Comparison of ENCODE assay signal across 8 mouse cellular contexts in the genomic region with DNA sequence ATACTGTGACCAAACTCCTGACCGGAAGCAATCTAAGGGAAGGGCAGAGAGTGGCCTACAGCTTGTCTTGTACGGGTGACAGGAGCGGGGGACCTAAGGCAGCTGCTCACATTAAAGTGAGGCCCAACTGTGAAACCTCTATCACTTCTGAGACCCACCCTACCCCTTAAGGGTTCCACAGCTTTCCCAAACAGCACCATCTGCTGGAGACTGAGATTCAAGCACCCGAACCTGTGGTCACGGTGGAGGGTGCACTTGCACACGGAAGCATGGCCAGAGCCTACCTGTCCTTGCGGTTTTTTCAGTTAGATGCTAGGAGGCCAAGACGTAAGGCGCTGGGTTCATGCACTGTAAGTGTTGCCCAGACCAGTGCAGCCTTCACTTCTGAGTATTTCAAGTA. TPM values are rescaled to one million over a fixed set of nuclear protein-coding genes. Genes with fewer than 3 reads are reported as not detected.
DNase-seq lines count a peak whose midpoint lies in the region; ATAC-seq lines count a peak whose summit lies in the region.

No protein-coding gene starts in this region.

- no peak overlapping the region for H3K4me3 ChIP-seq in neural tube, embryonic 15.5 days (replicated peaks)

- no peak overlapping the region for H3K4me2 ChIP-seq in neural tube, embryonic 15.5 days

- H3K27ac ChIP-seq in neural tube, embryonic 15.5 days (replicated peaks): no peak overlapping the region

- peaks cover 36% of the 10 kb centered on the region for H3K36me3 ChIP-seq in neural tube, embryonic 15.5 days

- H3K27me3 ChIP-seq in neural tube, embryonic 15.5 days (replicated peaks): no peaks in the 10 kb centered on the region

- DNase-seq in cerebellum, postnatal 10 days: peak; percentile 70 to 71
- no peak for DNase-seq in cerebellum, adult 9-10 months
- peak; percentile 20 to 49 for DNase-seq in left cerebral cortex, adult 18-20 months (ENCODE audit: low spot score in 2 of 2)
- no peak for DNase-seq in left cerebral cortex, adult 9 months (ENCODE audit: low spot score in 2 of 2)
- DNase-seq in R1 (ENCODE audit: low read depth, low spot score): peak; percentile 72
- peak; percentile 47 for DNase-seq in kidney, postnatal 14 days
- peak; percentile 56 for DNase-seq in retina, postnatal 1 day

- H3K9me3 ChIP-seq in neural tube, embryonic 15.5 days (replicated peaks): no peaks in the 10 kb centered on the region

- peaks cover 14% of the 10 kb centered on the region for H3K4me1 ChIP-seq in neural tube, embryonic 15.5 days

- 80% methylated on average over 9 of the region's 9 CpGs for WGBS in neural tube, embryonic 15.5 days

- no peak overlapping the region for H3K9ac ChIP-seq in neural tube, embryonic 15.5 days (replicated peaks)

- no peak for ATAC-seq in neural tube, embryonic 15.5 days (ENCODE audit: low FRiP score)

RNA-seq across cellular contexts. Expression of gene Mrln, which starts 18.3 kb away (rescaled TPM):
- not detected for total RNA-seq in left cerebral cortex, adult 18-20 months (2021)
- 2.0 and 4.4 TPM in 2 replicates for polyA plus RNA-seq in neural tube, embryonic 15.5 days (2015; fragmentation: Nextera tagmentation; extraction: Ambion mirVana)

RNA-seq across cellular contexts. Expression of gene Slc16a9, which starts 58.8 kb away (rescaled TPM):
- total RNA-seq in left cerebral cortex, adult 18-20 months (2021): 1 to 10 TPM; 1.4 to 2.2 TPM
- 1.0 and 1.8 TPM in 2 replicates for polyA plus RNA-seq in neural tube, embryonic 15.5 days (2015; fragmentation: Nextera tagmentation; extraction: Ambion mirVana)

Comparison
In these comparisons a context has a peak if more than half of its experiments do, and no peak if none do; other contexts are left out.
1. DNase-seq: peak in cerebellum, postnatal 10 days (2 of 2), left cerebral cortex, adult 18-20 months (2 of 2), R1 (single experiment), kidney, postnatal 14 days (single experiment) and retina, postnatal 1 day (single experiment); none in cerebellum, adult 9-10 months (single experiment) and left cerebral cortex, adult 9 months (0 of 2).